Mouse (Mus musculus): ENCODE data around the gene Mrpl49. TPM values are rescaled to one million over a fixed set of nuclear protein-coding genes. Genes with fewer than 3 reads are reported as not detected.

Mrpl49 gene
- polyA plus RNA-seq, 1 experiment, result 11.0 TPM

GRCm38 (mm10) chr19:6042293-6042692 is 15.3 kb downstream of the Mrpl49 start:
- H3K27me3 ChIP-seq (ENCODE audit: control insufficient read depth, insufficient read depth, low read length), result no peaks in the 10 kb centered on the region
- no peak overlapping the region for H3K27ac ChIP-seq (ENCODE audit: insufficient read depth, low read length)
- no peak overlapping the region for H3K4me3 ChIP-seq (ENCODE audit: extremely low read depth, insufficient read depth, insufficient read length)
- no peak for DNase-seq (ENCODE audit: low read depth in 1 of 2, low spot score in 2 of 2)
- H3K36me3 ChIP-seq (ENCODE audit: control insufficient read depth, insufficient read depth, low read length), result no peaks in the 10 kb centered on the region
- TF ChIP-seq CTCF (IDR thresholded peaks at IDR 0.05; ENCODE audit: extremely low read depth, insufficient read depth, insufficient read length, insufficient replicate concordance), result no peak
- TF ChIP-seq POLR2A (IDR thresholded peaks at IDR 0.05; ENCODE audit: low read depth, low read length), result no peak
- WGBS, result 85% methylated on average over 9 of the region's 9 CpGs
- H3K4me1 ChIP-seq (ENCODE audit: control insufficient read depth, insufficient read depth, insufficient read length), result peaks cover 2% of the 10 kb centered on the region; the same call in 1 of the 2 replicates

- Histone ChIP-seq H3K27ac (ENCODE audit: insufficient read depth, low read length) (no peak overlapping the region), H3K4me1 (ENCODE audit: control insufficient read depth, insufficient read depth, insufficient read length) (no peaks in the 10 kb centered on the region), H3K27me3 (ENCODE audit: control insufficient read depth, insufficient read depth, low read length) (no peaks in the 10 kb centered on the region), H3K4me3 (ENCODE audit: extremely low read depth, insufficient read depth, insufficient read length) (no peak overlapping the region), H3K36me3 (ENCODE audit: control insufficient read depth, insufficient read depth, low read length) (no peaks in the 10 kb centered on the region)
- TF ChIP-seq POLR2A (IDR thresholded peaks at IDR 0.05; ENCODE audit: low read depth, low read length), result no peak
- TF ChIP-seq CTCF (IDR thresholded peaks at IDR 0.05; ENCODE audit: extremely low read depth, insufficient read depth, insufficient read length, insufficient replicate concordance), result no peak
- no peak for DNase-seq (ENCODE audit: low read depth in 1 of 2, low spot score in 2 of 2)
Observed at GRCm38 (mm10) chr19:6040002-6040401, 17.6 kb downstream of the Mrpl49 start.

GRCm38 (mm10) chr19:6038326-6038725 is 19.3 kb downstream of the Mrpl49 start:
- DNase-seq (ENCODE audit: low read depth in 1 of 2, low spot score in 2 of 2), result no peak
- H3K4me1 ChIP-seq (ENCODE audit: control insufficient read depth, insufficient read depth, insufficient read length), result no peaks in the 10 kb centered on the region
- H3K27ac ChIP-seq (ENCODE audit: insufficient read depth, low read length), result no peak overlapping the region
- no peaks in the 10 kb centered on the region for H3K36me3 ChIP-seq (ENCODE audit: control insufficient read depth, insufficient read depth, low read length)
- no peak overlapping the region for H3K4me3 ChIP-seq (ENCODE audit: extremely low read depth, insufficient read depth, insufficient read length)
- no peaks in the 10 kb centered on the region for H3K27me3 ChIP-seq (ENCODE audit: control insufficient read depth, insufficient read depth, low read length)
- 75% methylated on average over 7 of the region's 7 CpGs for WGBS
- TF ChIP-seq CTCF (IDR thresholded peaks at IDR 0.05; ENCODE audit: extremely low read depth, insufficient read depth, insufficient read length, insufficient replicate concordance) (no peak), POLR2A (IDR thresholded peaks at IDR 0.05; ENCODE audit: low read depth, low read length) (no peak)

GRCm38 (mm10) chr19:6037695-6038094 is 19.9 kb downstream of the Mrpl49 start:
- Histone ChIP-seq H3K4me1 (ENCODE audit: control insufficient read depth, insufficient read depth, insufficient read length) (no peaks in the 10 kb centered on the region), H3K4me3 (ENCODE audit: extremely low read depth, insufficient read depth, insufficient read length) (no peak overlapping the region), H3K27ac (ENCODE audit: insufficient read depth, low read length) (no peak overlapping the region), H3K27me3 (ENCODE audit: control insufficient read depth, insufficient read depth, low read length) (no peaks in the 10 kb centered on the region), H3K36me3 (ENCODE audit: control insufficient read depth, insufficient read depth, low read length) (no peaks in the 10 kb centered on the region)
- no peak for TF ChIP-seq CTCF (IDR thresholded peaks at IDR 0.05; ENCODE audit: extremely low read depth, insufficient read depth, insufficient read length, insufficient replicate concordance)
- no peak for TF ChIP-seq POLR2A (IDR thresholded peaks at IDR 0.05; ENCODE audit: low read depth, low read length)
- no peak for DNase-seq (ENCODE audit: low read depth in 1 of 2, low spot score in 2 of 2)

DNA sequence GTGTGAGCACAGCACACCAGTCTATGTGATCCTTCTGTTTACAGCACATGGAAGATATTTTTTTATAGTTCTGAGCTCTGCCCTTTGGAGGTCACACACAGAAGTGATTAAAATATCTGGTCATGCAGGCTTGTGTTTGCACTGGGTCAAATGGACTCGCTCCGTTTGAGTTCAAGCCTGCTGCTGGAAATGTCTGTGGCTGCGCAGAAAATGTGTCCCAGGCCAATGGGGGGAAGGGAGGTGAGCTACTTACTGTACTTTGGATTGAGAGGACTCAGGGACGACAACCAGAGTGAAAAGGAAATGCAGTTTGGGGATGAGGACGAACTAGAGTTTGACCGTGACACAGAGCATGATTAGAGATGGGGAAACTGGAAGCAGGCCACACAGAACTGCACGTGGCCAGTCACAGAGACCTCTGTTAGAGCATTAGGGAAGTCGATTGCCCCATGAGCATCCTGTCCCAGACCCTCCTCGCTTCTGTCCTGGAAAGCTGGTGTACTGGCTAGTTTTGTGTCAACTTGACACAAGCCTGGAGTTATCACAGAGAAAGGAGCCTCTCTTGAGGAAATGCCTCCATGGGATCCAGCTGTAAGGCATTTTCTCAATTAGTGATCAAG is 21.5 kb downstream of the Mrpl49 start:
- TF ChIP-seq CTCF (IDR thresholded peaks at IDR 0.05; ENCODE audit: extremely low read depth, insufficient read depth, insufficient read length, insufficient replicate concordance) (no peak), POLR2A (IDR thresholded peaks at IDR 0.05; ENCODE audit: low read depth, low read length) (no peak)
- no peak overlapping the region for H3K27ac ChIP-seq (ENCODE audit: insufficient read depth, low read length)
- WGBS, result 62% methylated on average over 9 of the region's 9 CpGs
- no peak overlapping the region for H3K4me3 ChIP-seq (ENCODE audit: extremely low read depth, insufficient read depth, insufficient read length)
- no peaks in the 10 kb centered on the region for H3K4me1 ChIP-seq (ENCODE audit: control insufficient read depth, insufficient read depth, insufficient read length)
- H3K27me3 ChIP-seq (ENCODE audit: control insufficient read depth, insufficient read depth, low read length), result no peaks in the 10 kb centered on the region
- no peaks in the 10 kb centered on the region for H3K36me3 ChIP-seq (ENCODE audit: control insufficient read depth, insufficient read depth, low read length)
- DNase-seq (ENCODE audit: low read depth in 1 of 2, low spot score in 2 of 2), result no peak

- no peak overlapping the region for H3K27ac ChIP-seq (ENCODE audit: insufficient read depth, low read length)
- WGBS, result 74% methylated on average over 14 of the region's 14 CpGs
- TF ChIP-seq POLR2A (IDR thresholded peaks at IDR 0.05; ENCODE audit: low read depth, low read length), result no peak
- no peak for TF ChIP-seq CTCF (IDR thresholded peaks at IDR 0.05; ENCODE audit: extremely low read depth, insufficient read depth, insufficient read length, insufficient replicate concordance)
- no peaks in the 10 kb centered on the region for H3K27me3 ChIP-seq (ENCODE audit: control insufficient read depth, insufficient read depth, low read length)
- no peaks in the 10 kb centered on the region for H3K36me3 ChIP-seq (ENCODE audit: control insufficient read depth, insufficient read depth, low read length)
- DNase-seq (ENCODE audit: low read depth in 1 of 2, low spot score in 2 of 2), result no peak
- H3K4me3 ChIP-seq (ENCODE audit: extremely low read depth, insufficient read depth, insufficient read length), result no peak overlapping the region
- no peaks in the 10 kb centered on the region for H3K4me1 ChIP-seq (ENCODE audit: control insufficient read depth, insufficient read depth, insufficient read length)
Observed at GRCm38 (mm10) chr19:6030520-6031280, 26.9 kb downstream of the Mrpl49 start.

DNA sequence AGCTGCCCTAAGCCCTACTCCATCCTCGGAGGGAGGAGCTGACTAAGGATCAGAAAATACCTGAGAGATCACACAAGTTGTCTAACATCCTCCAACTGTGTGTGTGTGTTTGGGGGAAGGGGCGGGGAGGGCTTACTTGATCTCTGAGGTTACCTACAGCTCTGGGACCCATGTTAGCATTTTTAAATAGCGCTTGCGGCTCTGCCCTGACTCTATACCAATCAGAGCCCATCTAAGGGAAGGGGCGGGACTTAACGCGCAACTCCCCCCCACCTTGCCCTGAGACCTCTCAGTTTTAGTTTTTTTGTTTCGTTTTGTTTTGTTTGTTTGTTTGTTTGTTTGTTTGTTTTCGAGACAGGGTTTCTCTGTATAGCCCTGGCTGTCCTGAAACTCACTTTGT is 28.2 kb downstream of the Mrpl49 start:
- no peak for DNase-seq (ENCODE audit: low read depth in 1 of 2, low spot score in 2 of 2)
- Histone ChIP-seq H3K4me1 (ENCODE audit: control insufficient read depth, insufficient read depth, insufficient read length) (no peaks in the 10 kb centered on the region), H3K36me3 (ENCODE audit: control insufficient read depth, insufficient read depth, low read length) (no peaks in the 10 kb centered on the region), H3K27me3 (ENCODE audit: control insufficient read depth, insufficient read depth, low read length) (no peaks in the 10 kb centered on the region), H3K27ac (ENCODE audit: insufficient read depth, low read length) (no peak overlapping the region), H3K4me3 (ENCODE audit: extremely low read depth, insufficient read depth, insufficient read length) (no peak overlapping the region)
- TF ChIP-seq POLR2A (IDR thresholded peaks at IDR 0.05; ENCODE audit: low read depth, low read length) (no peak), CTCF (IDR thresholded peaks at IDR 0.05; ENCODE audit: extremely low read depth, insufficient read depth, insufficient read length, insufficient replicate concordance) (no peak)
- whole genome bisulfite sequencing, result 84% methylated on average over 9 of the region's 9 CpGs

All from spleen, adult 2 months (tissue).